In genomic region chr12:70967581-70967980, GRCm38 (mm10) we compare ENCODE assay signal across 8 mouse cellular contexts. TPM values are rescaled to one million over a fixed set of nuclear protein-coding genes. Genes with fewer than 3 reads are reported as not detected.
A peak's percentile ranks its signal among the peaks of the same experiment; 100 is the strongest.
DNase-seq lines count a peak whose midpoint lies in the region; ATAC-seq and TF ChIP-seq lines count a peak whose summit lies in the region.

No protein-coding gene starts in this region.

- 50% methylated on average over 8 of the region's 8 CpGs for WGBS in hindbrain, embryonic 10.5 days
- WGBS in hindbrain, embryonic 11.5 days = 57% methylated on average over 8 of the region's 8 CpGs
- 38% methylated on average over 8 of the region's 8 CpGs for WGBS in forebrain, embryonic 16.5 days
- whole genome bisulfite sequencing in macrophage (ENCODE audit: missing documents) = 68% methylated on average over 8 of the region's 8 CpGs

- H3K79me2 ChIP-seq in MEL (ENCODE audit: control insufficient read depth, insufficient read depth, low read length, poor library complexity) (no peaks in the 10 kb centered on the region; the same call in 1 of the 2 replicates), macrophage (ENCODE audit: inconsistent target) (no peaks in the 10 kb centered on the region)

- peak overlapping the region; percentile 92; the same call in 1 of the 2 replicates for H3K27ac ChIP-seq in hindbrain, embryonic 10.5 days
- H3K27ac ChIP-seq in hindbrain, embryonic 11.5 days (ENCODE audit: low read depth, low read length) = no peak overlapping the region
- H3K27ac ChIP-seq in MEL (ENCODE audit: control insufficient read depth, low read depth, low read length) = peak overlapping the region; percentile 92
- H3K27ac ChIP-seq in forebrain, embryonic 16.5 days (ENCODE audit: low read length) = peak overlapping the region; percentile 86
- peak overlapping the region; percentile 86 for H3K27ac ChIP-seq in macrophage

- peak overlapping the region; percentile 71 for H3K4me3 ChIP-seq in hindbrain, embryonic 10.5 days
- H3K4me3 ChIP-seq in hindbrain, embryonic 11.5 days (ENCODE audit: low read depth, low read length) = no peak overlapping the region
- H3K4me3 ChIP-seq in MEL (ENCODE audit: control insufficient read depth in 1 of 2, insufficient read depth in 1 of 2, low read depth in 2 of 2, low read length in 2 of 2) (peak overlapping the region; percentile 57 to 80), macrophage (ENCODE audit: inconsistent target) (peak overlapping the region; percentile 54)
- H3K4me3 ChIP-seq in forebrain, embryonic 16.5 days (replicated peaks; ENCODE audit: low read length) = peak overlapping the region; percentile 50

- no peak for DNase-seq in hindbrain, embryonic 10.5 days (ENCODE audit: low spot score)
- no peak for DNase-seq in hindbrain, embryonic 11.5 days (ENCODE audit: low spot score)
- DNase-seq in MEL (ENCODE audit: low read depth, low spot score) = peak; percentile 68
- DNase-seq in left cerebral cortex, adult 11 months (ENCODE audit: low spot score) = no peak
- DNase-seq in adrenal gland, postnatal 14 days = no peak
- DNase-seq in right cerebral cortex, adult 2 months (ENCODE audit: low spot score in 2 of 2) = no peak

- H3K4me1 ChIP-seq in hindbrain, embryonic 10.5 days (replicated peaks) = peaks cover 11% of the 10 kb centered on the region
- H3K4me1 ChIP-seq in hindbrain, embryonic 11.5 days (replicated peaks; ENCODE audit: control insufficient read depth, insufficient read depth, low read length) = no peaks in the 10 kb centered on the region
- no peaks in the 10 kb centered on the region for H3K4me1 ChIP-seq in MEL (ENCODE audit: control insufficient read depth in 1 of 2, insufficient read depth in 2 of 2, low read length in 2 of 2)
- H3K4me1 ChIP-seq in forebrain, embryonic 16.5 days (replicated peaks; ENCODE audit: control insufficient read depth, insufficient read depth, low read length) = no peaks in the 10 kb centered on the region; the same call in 1 of the 2 replicates

- no peaks in the 10 kb centered on the region for H3K9me3 ChIP-seq in hindbrain, embryonic 10.5 days
- no peaks in the 10 kb centered on the region for H3K9me3 ChIP-seq in hindbrain, embryonic 11.5 days (ENCODE audit: control insufficient read depth, low read length)
- H3K9me3 ChIP-seq in MEL (replicated peaks; ENCODE audit: insufficient read depth, low read length) = no peaks in the 10 kb centered on the region
- H3K9me3 ChIP-seq in forebrain, embryonic 16.5 days (ENCODE audit: control insufficient read depth, low read length) = no peaks in the 10 kb centered on the region

- no peak for ATAC-seq in hindbrain, embryonic 11.5 days (ENCODE audit: low FRiP score)
- ATAC-seq in forebrain, embryonic 16.5 days = no peak

- H3K9ac ChIP-seq in hindbrain, embryonic 11.5 days (ENCODE audit: low read depth, low read length) = no peak overlapping the region
- H3K9ac ChIP-seq in MEL (ENCODE audit: control insufficient read depth, low read depth, low read length, poor library complexity, severe bottlenecking) = peak overlapping the region; percentile 80
- H3K9ac ChIP-seq in forebrain, embryonic 16.5 days (replicated peaks; ENCODE audit: low read depth, low read length) = peak overlapping the region; percentile 69

- H3K36me3 ChIP-seq in hindbrain, embryonic 10.5 days = peaks cover 17% of the 10 kb centered on the region
- no peaks in the 10 kb centered on the region for H3K36me3 ChIP-seq in hindbrain, embryonic 11.5 days (ENCODE audit: control insufficient read depth, insufficient read depth, low read length)
- H3K36me3 ChIP-seq in MEL (ENCODE audit: control insufficient read depth in 1 of 2, insufficient read depth in 2 of 2, low read length in 2 of 2) (peaks cover 0 to 2% of the 10 kb centered on the region in 2 experiments; a peak in 2 of 4 replicates), macrophage (ENCODE audit: inconsistent target) (0 out of 2 replicates have a peak, but pooled peaks cover under 1% of the 10 kb centered on the region)
- peaks cover 7% of the 10 kb centered on the region for H3K36me3 ChIP-seq in forebrain, embryonic 16.5 days (ENCODE audit: control insufficient read depth, insufficient read depth)

- no peaks in the 10 kb centered on the region for H3K27me3 ChIP-seq in hindbrain, embryonic 10.5 days (ENCODE audit: insufficient read depth, poor library complexity, severe bottlenecking)
- no peaks in the 10 kb centered on the region for H3K27me3 ChIP-seq in hindbrain, embryonic 11.5 days (ENCODE audit: control insufficient read depth, insufficient read depth, low read length)
- H3K27me3 ChIP-seq in MEL (ENCODE audit: control insufficient read depth in 1 of 2, insufficient read depth in 2 of 2, low read length in 2 of 2) = no peaks in the 10 kb centered on the region
- no peaks in the 10 kb centered on the region for H3K27me3 ChIP-seq in forebrain, embryonic 16.5 days (replicated peaks; ENCODE audit: control insufficient read depth, insufficient read depth, low read length)

- TF ChIP-seq RAD21 in MEL (IDR thresholded peaks at IDR 0.05; ENCODE audit: low read depth, low read length) = no peak

- TF ChIP-seq EP300 in MEL (IDR thresholded peaks at IDR 0.05; ENCODE audit: low read depth in 1 of 2, low read length in 2 of 2) = no peak; a peak in 1 of 4 replicates

- no peak for TF ChIP-seq POLR2A in MEL (IDR thresholded peaks at IDR 0.05; ENCODE audit: control insufficient read depth in 1 of 2, insufficient read depth in 1 of 2, low read depth in 1 of 2, low read length in 2 of 2, poor library complexity in 1 of 2)

- H3K4me2 ChIP-seq in hindbrain, embryonic 11.5 days (replicated peaks; ENCODE audit: low read depth, low read length) = no peak overlapping the region
- peak overlapping the region; percentile 60 for H3K4me2 ChIP-seq in forebrain, embryonic 16.5 days (ENCODE audit: low read length)

- TF ChIP-seq CTCF in MEL (IDR thresholded peaks at IDR 0.05 in 2 of 3, conservative IDR thresholded peaks at IDR 0.05 in 1 of 3; ENCODE audit: control insufficient read depth in 1 of 3, insufficient read depth in 1 of 3, low read depth in 2 of 3, low read length in 3 of 3, poor library complexity in 1 of 3, severe bottlenecking in 1 of 3) = no peak

TF ChIP-seq in MEL, 35 proteins besides CTCF, POLR2A, EP300 and RAD21 (continues in another document):
- TF ChIP-seq ELF1 (IDR thresholded peaks at IDR 0.05; ENCODE audit: low read depth, low read length) (no peak), ETS1 (IDR thresholded peaks at IDR 0.05; ENCODE audit: low read depth, low read length) (no peak), ZKSCAN1 (IDR thresholded peaks at IDR 0.05; ENCODE audit: low read depth, low read length) (no peak), SMC3 (IDR thresholded peaks at IDR 0.05; ENCODE audit: low read depth, low read length) (no peak), GATA1 (IDR thresholded peaks at IDR 0.05; ENCODE audit: low read depth, low read length) (no peak), POLR2AphosphoS2 (IDR thresholded peaks at IDR 0.05; ENCODE audit: low read length) (no peak), TBP (IDR thresholded peaks at IDR 0.05; ENCODE audit: low read depth, low read length) (no peak), KAT2A (conservative IDR thresholded peaks at IDR 0.05; ENCODE audit: low read depth, low read length) (no peak), MAX (IDR thresholded peaks at IDR 0.05; ENCODE audit: low read length) (no peak), MXI1 (IDR thresholded peaks at IDR 0.05; ENCODE audit: low read depth, low read length) (no peak; the same call in 1 of the 2 replicates)

RNA-seq across cellular contexts. Expression of gene Psma3, which starts 6.8 kb away (rescaled TPM):
- 605 and 630 TPM in 2 replicates for polyA plus RNA-seq in hindbrain, embryonic 10.5 days (2016; fragmentation: Nextera tagmentation; extraction: Ambion mirVana)
- 683 and 711 TPM in 2 replicates for polyA plus RNA-seq in hindbrain, embryonic 11.5 days (2014; fragmentation: Nextera tagmentation; extraction: Ambion mirVana)
- total RNA-seq in MEL (2012; rRNA removed) = 304 and 348 TPM in 2 replicates
- polyA plus RNA-seq in MEL (2012; ENCODE audit: insufficient read depth in 1 of 2, insufficient read length in 2 of 2, low read depth in 1 of 2, low replicate concordance in 2 of 2, missing spikeins in 1 of 2) = 100 to 1,000 TPM in 1 of 2 experiments, not detected in 1; 295 TPM
- 575 and 587 TPM in 2 replicates for polyA plus RNA-seq in forebrain, embryonic 16.5 days (2015; fragmentation: Nextera tagmentation; extraction: Ambion mirVana)
- total RNA-seq in macrophage (2018; cell fraction: chromatin; rRNA removed) = 100 to 1,000 TPM; 126 to 282 (median 203) TPM
- total RNA-seq in macrophage (2018; cell fraction: cytosol; rRNA removed) = 100 to 1,000 TPM; 131 to 253 (median 177) TPM
- total RNA-seq in macrophage (2018; cell fraction: nucleus; rRNA removed) = 100 to 1,000 TPM; 100 to 256 (median 165) TPM
- 163 to 269 TPM (median 248 TPM) in 3 replicates for polyA plus RNA-seq in macrophage (2018)
- 336 and 360 TPM in 2 replicates for total RNA-seq in adrenal gland, postnatal 14 days (2021)

RNA-seq across cellular contexts. Expression of gene Actr10, which starts 29.9 kb away (rescaled TPM):
- 210 and 229 TPM in 2 replicates for polyA plus RNA-seq in hindbrain, embryonic 10.5 days (2016; fragmentation: Nextera tagmentation; extraction: Ambion mirVana)
- 285 and 287 TPM in 2 replicates for polyA plus RNA-seq in hindbrain, embryonic 11.5 days (2014; fragmentation: Nextera tagmentation; extraction: Ambion mirVana)
- total RNA-seq in MEL (2012; rRNA removed) = 78.7 and 87.9 TPM in 2 replicates
- polyA plus RNA-seq in MEL (2012; ENCODE audit: insufficient read depth in 1 of 2, insufficient read length in 2 of 2, low read depth in 1 of 2, low replicate concordance in 2 of 2, missing spikeins in 1 of 2) (100 to 1,000 TPM in 1 of 2 experiments, not detected in 1; 109 TPM), macrophage (2018) (26.4 to 54.8 TPM (median 53.4 TPM) in 3 replicates)
- 199 and 240 TPM in 2 replicates for polyA plus RNA-seq in forebrain, embryonic 16.5 days (2015; fragmentation: Nextera tagmentation; extraction: Ambion mirVana)
- total RNA-seq in macrophage (2018; cell fraction: chromatin; rRNA removed) = 10 to 100 TPM; 23.9 to 69.5 (median 50.5) TPM
- 10 to 100 TPM; 34.9 to 63.7 (median 44.0) TPM for total RNA-seq in macrophage (2018; cell fraction: cytosol; rRNA removed)
- total RNA-seq in macrophage (2018; cell fraction: nucleus; rRNA removed) = 10 to 100 TPM; 22.7 to 52.6 (median 32.3) TPM
- total RNA-seq in adrenal gland, postnatal 14 days (2021) = 184 and 197 TPM in 2 replicates

RNA-seq across cellular contexts. Expression of gene Arid4a, which starts 48.2 kb away (rescaled TPM):
- 21.6 and 27.5 TPM in 2 replicates for polyA plus RNA-seq in hindbrain, embryonic 10.5 days (2016; fragmentation: Nextera tagmentation; extraction: Ambion mirVana)
- 32.8 and 38.4 TPM in 2 replicates for polyA plus RNA-seq in hindbrain, embryonic 11.5 days (2014; fragmentation: Nextera tagmentation; extraction: Ambion mirVana)
- 6.7 and 7.2 TPM in 2 replicates for total RNA-seq in MEL (2012; rRNA removed)
- polyA plus RNA-seq in MEL (2012; ENCODE audit: insufficient read depth in 1 of 2, insufficient read length in 2 of 2, low read depth in 1 of 2, low replicate concordance in 2 of 2, missing spikeins in 1 of 2) (10 to 100 TPM in 1 of 2 experiments, not detected in 1; 13.0 TPM), macrophage (2018) (17.8 to 50.5 TPM (median 26.8 TPM) in 3 replicates)
- polyA plus RNA-seq in forebrain, embryonic 16.5 days (2015; fragmentation: Nextera tagmentation; extraction: Ambion mirVana) = 51.2 and 52.1 TPM in 2 replicates
- total RNA-seq in macrophage (2018; cell fraction: chromatin; rRNA removed) = 100 to 1,000 TPM in 25 of 26 experiments, 10 to 100 TPM in 1; 89.8 to 317 (median 227) TPM
- 10 to 100 TPM; 11.7 to 39.1 (median 31.2) TPM for total RNA-seq in macrophage (2018; cell fraction: cytosol; rRNA removed)
- 100 to 1,000 TPM in 7 of 26 experiments, 10 to 100 TPM in 19; 46.9 to 144 (median 92.7) TPM for total RNA-seq in macrophage (2018; cell fraction: nucleus; rRNA removed)
- 24.8 and 27.5 TPM in 2 replicates for total RNA-seq in adrenal gland, postnatal 14 days (2021)
